Mouse (Mus musculus) stomach, embryonic 14.5 days (tissue): ENCODE measurements around the gene Nelfe. TPM values are rescaled to one million over a fixed set of nuclear protein-coding genes. Genes with fewer than 3 reads are reported as not detected.

ENCODE experiments used
- ATAC-seq: fragments of 200-750 bp; cut with Nextera tagmentation; 2 replicates; pipeline ENCODE4 v1.8.0; 2017; ENCODE audit warnings: low read depth, moderate TSS enrichment; ENCODE audit not compliant: insufficient number of reproducible peaks, insufficient read depth, low FRiP score
- H3K27ac ChIP-seq: fragments of 300-500 bp; sonication (generic); 2 replicates; pipeline ENCODE4 v1.5.1; 2014; ENCODE audit warnings: mild to moderate bottlenecking, low read length, moderate library complexity, mixed read lengths
- H3K27me3 ChIP-seq: fragments of 300-500 bp; sonication (generic); 2 replicates; pipeline ENCODE4 v1.6.1; 2014; ENCODE audit warnings: low read length, control low read depth, mixed read lengths; ENCODE audit not compliant: control insufficient read depth, insufficient read depth
- H3K36me3 ChIP-seq: fragments of 300-500 bp; sonication (generic); 2 replicates; pipeline ENCODE4 v1.6.1; 2014; ENCODE audit warnings: mild to moderate bottlenecking, control low read depth, low read length, moderate library complexity, mixed read lengths; ENCODE audit not compliant: control insufficient read depth, insufficient read depth
- H3K4me1 ChIP-seq: fragments of 300-500 bp; sonication (generic); 2 replicates; pipeline ENCODE4 v1.6.1; 2014; ENCODE audit warnings: low read length, control low read depth, mixed read lengths; ENCODE audit not compliant: control insufficient read depth, insufficient read depth
- H3K4me2 ChIP-seq: fragments of 300-500 bp; sonication (generic); replicated peaks from 2 replicates; pipeline ENCODE4 v1.6.1; 2014; ENCODE audit warnings: low read depth, low read length, control low read depth
- H3K4me3 ChIP-seq: fragments of 300-500 bp; sonication (generic); 2 replicates; pipeline ENCODE4 v1.5.1; 2014; ENCODE audit warnings: low read depth, low read length, control low read depth
- H3K9ac ChIP-seq: fragments of 300-500 bp; sonication (generic); replicated peaks from 2 replicates; pipeline ENCODE4 v1.6.1; 2014; ENCODE audit warnings: low read depth, mild to moderate bottlenecking, control low read depth, low read length, moderate library complexity, mixed read lengths
- H3K9me3 ChIP-seq: fragments of 300-500 bp; sonication (generic); 2 replicates; pipeline ENCODE4 v1.6.1; 2016; ENCODE audit warnings: low read depth, low read length, control low read depth; ENCODE audit not compliant: control insufficient read depth
- WGBS: fragments of 180-500 bp; shearing (Covaris S2); extraction: QIAGEN DNeasy Blood & Tissue Kit; methylation state at CpG from one replicate; pipeline ENCODE4 v1.1.7; 2014; 5-methylcytosine and 5-hydroxymethylcytosine counted together
- polyA plus RNA-seq: library from polyadenylated mRNA; unstranded; fragments of >200 nt; fragmentation: Nextera tagmentation; extraction: Ambion mirVana; gene quantifications from 2 replicates; pipeline ENCODE4 v1.2.1, GENCODE M21; 2014

Gene Nelfe
- polyA plus RNA-seq, 1 experiment from 2014 or later: 101 TPM

DNA sequence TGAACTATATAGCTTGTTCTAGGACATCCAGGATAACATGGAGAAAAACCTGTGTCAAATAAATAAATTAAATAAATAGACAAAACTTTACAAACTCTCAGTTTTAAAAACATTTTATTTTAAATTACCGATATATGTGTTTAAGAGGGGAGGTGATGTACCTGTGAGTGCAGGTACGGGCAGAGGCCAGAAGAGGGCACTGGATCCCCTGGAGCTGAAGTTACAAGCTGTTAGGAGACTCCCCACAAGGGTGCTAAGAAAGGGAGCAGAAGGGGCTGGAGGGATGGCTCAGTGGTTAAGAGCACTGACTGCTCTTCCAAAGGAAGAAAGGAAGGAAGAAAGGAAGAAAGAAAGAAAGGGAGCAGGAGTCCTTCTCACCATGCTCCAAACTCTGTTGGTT, 41.2 kb downstream of the Nelfe start:
- 97% methylated on average over 2 of the region's 2 CpGs for WGBS
- peaks cover 14% of the 10 kb centered on the region for H3K4me1 ChIP-seq
- no peak overlapping the region for H3K27ac ChIP-seq
- H3K4me2 ChIP-seq: no peak overlapping the region
- no peaks in the 10 kb centered on the region for H3K27me3 ChIP-seq
- no peak for ATAC-seq
- no peaks in the 10 kb centered on the region; the same call in 1 of the 2 replicates for H3K36me3 ChIP-seq
- H3K9me3 ChIP-seq: no peaks in the 10 kb centered on the region
- no peak overlapping the region for H3K9ac ChIP-seq
- H3K4me3 ChIP-seq: no peak overlapping the region

DNA sequence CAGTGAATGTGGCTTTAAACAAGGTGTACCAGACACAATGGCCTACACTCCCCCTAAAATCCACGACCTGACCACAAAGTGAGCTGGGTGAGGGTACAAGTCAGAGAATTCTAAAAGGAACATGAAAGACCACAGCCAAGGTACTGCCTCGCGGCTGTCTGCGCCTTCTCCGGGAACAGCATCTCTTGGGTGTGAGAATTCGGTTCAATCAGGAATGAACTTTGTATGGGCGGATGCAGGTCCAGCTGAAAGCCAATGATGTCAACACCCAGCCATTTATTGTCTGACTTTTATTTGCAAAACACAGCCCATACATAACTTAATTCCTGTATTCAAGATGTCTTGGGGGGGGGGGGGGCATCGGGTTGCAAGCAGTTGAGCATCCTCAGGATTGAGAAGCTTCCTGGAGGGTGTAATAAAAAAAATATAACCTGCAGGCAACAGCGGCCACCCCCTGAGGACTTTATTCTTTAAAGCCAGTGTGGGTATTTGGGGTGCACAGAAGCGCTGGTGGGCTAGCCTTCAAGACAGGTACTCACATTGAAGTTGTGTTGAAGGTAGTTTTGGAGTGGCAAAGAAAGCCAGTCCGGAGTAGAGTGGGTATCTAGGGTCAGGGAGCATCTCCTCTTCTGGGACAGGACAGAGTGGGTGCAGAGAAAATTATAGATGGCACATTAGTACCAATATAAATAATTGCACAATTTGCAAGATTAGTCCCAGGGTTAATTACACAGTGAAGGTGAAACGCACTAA, 43.1 kb downstream of the Nelfe start:
- H3K36me3 ChIP-seq: no peaks in the 10 kb centered on the region; the same call in 1 of the 2 replicates
- peaks cover 22% of the 10 kb centered on the region for H3K4me1 ChIP-seq
- peak overlapping the region; percentile 83 for H3K27ac ChIP-seq
- H3K4me3 ChIP-seq: 0 out of 2 replicates have a peak overlapping the region, but pooled peaks have one; percentile 82
- H3K27me3 ChIP-seq: no peaks in the 10 kb centered on the region
- no peak overlapping the region for H3K9ac ChIP-seq
- 74% methylated on average over 12 of the region's 12 CpGs for WGBS
- no peak for ATAC-seq
- no peaks in the 10 kb centered on the region for H3K9me3 ChIP-seq
- peak overlapping the region; percentile 84 for H3K4me2 ChIP-seq

DNA sequence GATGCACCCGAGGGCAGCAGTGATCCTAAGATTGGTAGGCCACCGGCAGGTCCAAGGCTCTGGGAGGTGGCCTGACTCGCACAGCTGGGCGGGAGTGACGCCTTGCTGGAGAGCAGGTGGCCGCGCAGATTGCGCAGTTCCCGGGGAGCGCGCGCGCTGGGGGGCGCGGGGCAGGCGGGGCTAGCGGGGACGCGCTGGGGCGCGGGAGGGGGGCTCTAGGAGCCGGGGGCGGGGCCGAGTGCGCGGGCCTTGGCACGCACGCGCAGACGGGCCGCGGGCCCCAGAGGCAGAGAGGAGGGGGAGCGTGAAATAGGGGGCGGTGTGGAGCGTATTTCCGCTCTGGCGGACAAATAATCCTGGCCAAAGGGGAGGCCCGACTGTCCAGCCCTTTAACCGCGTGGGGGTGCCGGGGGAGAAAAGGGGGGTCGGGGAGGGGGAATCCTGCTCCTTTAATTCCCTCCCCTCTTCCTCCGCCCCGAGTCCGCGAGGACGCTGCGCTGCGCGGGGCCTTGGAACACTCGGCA, 43.9 kb downstream of the Nelfe start:
- 1% methylated on average over 37 of the region's 51 CpGs for WGBS
- Histone ChIP-seq H3K4me3 (peak overlapping the region; percentile 82), H3K27ac (peak overlapping the region; percentile 92), H3K36me3 (no peaks in the 10 kb centered on the region; the same call in 1 of the 2 replicates), H3K4me1 (peaks cover 22% of the 10 kb centered on the region), H3K9me3 (no peaks in the 10 kb centered on the region), H3K27me3 (no peaks in the 10 kb centered on the region), H3K4me2 (peak overlapping the region; percentile 84), H3K9ac (peak overlapping the region; percentile 87)
- peak; percentile 92 for ATAC-seq

DNA sequence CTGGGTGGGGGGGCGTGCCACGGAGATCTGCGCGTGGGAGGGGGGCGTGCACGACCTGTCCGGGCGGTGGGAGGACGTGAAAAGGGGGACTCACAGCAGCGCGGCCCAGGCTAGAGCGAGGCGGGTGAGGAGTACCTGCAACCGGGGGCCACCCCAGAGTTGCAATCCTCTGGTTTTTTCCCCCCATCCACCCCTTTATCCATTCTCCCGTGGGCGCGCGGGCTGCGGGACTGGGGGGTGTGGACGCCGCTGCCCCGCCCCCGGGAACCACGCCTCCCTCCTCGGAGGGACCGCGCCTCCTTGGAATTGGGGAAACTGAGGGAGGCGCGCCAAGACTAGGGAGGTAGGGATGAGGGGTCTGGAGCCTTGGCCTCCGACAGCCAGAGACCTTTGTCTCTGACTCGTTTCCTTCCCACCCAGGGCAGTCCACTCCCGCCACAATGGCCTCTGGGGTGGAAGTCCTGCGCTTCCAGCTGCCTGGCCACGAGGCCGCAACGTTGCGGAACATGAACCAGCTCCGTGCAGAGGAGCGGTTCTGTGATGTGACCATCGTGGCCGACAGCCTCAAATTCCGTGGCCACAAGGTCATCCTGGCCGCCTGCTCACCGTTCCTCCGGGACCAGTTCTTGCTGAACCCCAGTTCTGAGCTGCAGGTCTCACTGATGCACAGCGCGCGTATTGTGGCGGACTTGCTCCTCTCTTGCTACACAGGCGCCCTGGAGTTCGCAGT, 44.8 kb downstream of the Nelfe start:
- Histone ChIP-seq H3K36me3 (no peaks in the 10 kb centered on the region; the same call in 1 of the 2 replicates), H3K4me1 (peaks cover 22% of the 10 kb centered on the region), H3K9me3 (no peaks in the 10 kb centered on the region), H3K9ac (peak overlapping the region; percentile 87), H3K27me3 (no peaks in the 10 kb centered on the region), H3K4me3 (peak overlapping the region; percentile 82), H3K27ac (peak overlapping the region; percentile 92), H3K4me2 (peak overlapping the region; percentile 84)
- 7% methylated on average over 38 of the region's 51 CpGs for WGBS
- peak; percentile 5; the same call in 1 of the 2 replicates for ATAC-seq

DNA sequence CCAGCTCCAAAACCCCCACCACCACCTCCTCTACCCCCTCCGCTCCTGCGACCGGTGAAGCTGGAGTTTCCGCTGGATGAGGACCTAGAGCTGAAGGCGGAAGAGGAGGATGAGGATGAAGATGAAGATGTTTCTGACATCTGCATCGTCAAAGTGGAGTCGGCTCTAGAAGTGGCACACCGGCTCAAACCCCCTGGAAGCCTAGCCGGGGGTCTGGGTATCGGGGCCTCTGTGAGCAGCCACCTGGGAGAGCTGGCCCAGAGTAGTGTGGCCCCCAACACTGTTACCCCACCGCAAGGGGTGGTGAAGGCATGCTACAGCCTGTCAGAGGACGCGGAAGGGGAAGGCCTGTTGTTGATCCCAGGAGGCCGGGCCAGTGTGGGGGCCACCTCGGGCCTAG, 45.5 kb downstream of the Nelfe start:
- WGBS: 87% methylated on average over 15 of the region's 15 CpGs
- Histone ChIP-seq H3K4me1 (peaks cover 27% of the 10 kb centered on the region), H3K27me3 (no peaks in the 10 kb centered on the region), H3K9ac (no peak overlapping the region), H3K9me3 (no peaks in the 10 kb centered on the region), H3K36me3 (no peaks in the 10 kb centered on the region; the same call in 1 of the 2 replicates), H3K4me2 (peak overlapping the region; percentile 84), H3K27ac (peak overlapping the region; percentile 92; the same call in 1 of the 2 replicates), H3K4me3 (peak overlapping the region; percentile 82)
- no peak for ATAC-seq

DNA sequence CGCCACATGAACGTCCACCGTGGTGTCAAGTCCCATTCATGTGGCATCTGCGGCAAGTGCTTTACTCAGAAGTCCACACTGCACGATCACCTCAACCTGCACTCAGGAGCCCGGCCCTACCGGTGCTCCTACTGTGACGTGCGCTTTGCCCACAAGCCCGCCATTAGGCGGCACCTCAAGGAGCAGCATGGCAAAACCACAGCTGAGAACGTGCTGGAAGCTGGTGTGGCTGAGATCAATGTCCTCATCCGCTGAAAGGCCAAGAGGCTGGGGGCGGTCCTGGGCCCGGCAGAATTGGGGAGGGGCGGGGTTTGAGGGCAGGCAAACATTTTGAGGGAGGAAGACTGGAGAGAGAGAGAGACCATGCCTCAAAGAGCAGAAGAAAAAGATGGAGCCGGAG, 46.2 kb downstream of the Nelfe start:
- Histone ChIP-seq H3K27ac (no peak overlapping the region), H3K9ac (no peak overlapping the region), H3K4me2 (no peak overlapping the region)

DNA sequence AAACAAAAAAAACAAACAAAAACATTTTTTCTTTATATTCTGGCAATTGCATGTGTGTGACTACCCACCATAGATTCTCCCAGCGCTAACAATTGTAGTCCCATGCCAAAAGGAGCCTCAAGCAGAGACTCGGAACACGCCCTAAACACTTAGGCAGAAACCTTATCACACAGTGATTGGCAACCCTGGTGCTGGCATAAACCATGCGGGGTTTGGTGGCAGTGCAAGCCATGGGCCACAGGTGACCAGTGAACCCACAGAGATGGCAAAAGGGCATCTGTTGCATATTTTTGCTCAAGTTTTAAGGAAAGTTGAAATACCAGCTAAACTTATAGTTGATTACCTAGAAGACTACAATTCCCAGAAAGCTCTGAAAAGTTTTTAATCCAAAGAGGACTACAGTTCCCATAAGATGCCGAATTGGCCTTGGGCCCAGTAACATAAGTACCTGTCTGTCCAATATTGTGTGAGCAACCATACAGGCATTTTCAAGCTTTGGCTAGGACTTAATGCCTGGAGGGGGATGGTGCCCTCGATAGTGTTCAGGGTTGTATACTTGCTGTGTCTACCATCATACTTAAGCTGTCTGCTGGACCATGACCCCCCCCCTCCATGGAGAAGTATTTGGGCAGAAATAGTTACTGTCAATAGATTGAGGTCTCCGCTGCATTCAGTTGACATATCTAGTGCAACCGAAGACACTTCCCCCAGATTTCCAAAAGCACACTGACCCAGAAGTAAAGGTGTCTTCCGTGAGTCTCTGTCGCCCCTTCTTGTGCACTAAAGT, 47.4 kb downstream of the Nelfe start:
- peak overlapping the region; percentile 80 for H3K4me2 ChIP-seq
- peaks cover 10% of the 10 kb centered on the region for H3K36me3 ChIP-seq
- ATAC-seq: no peak
- H3K9ac ChIP-seq: peak overlapping the region; percentile 96
- peaks cover 27% of the 10 kb centered on the region for H3K4me1 ChIP-seq
- peak overlapping the region; percentile 61 for H3K4me3 ChIP-seq
- H3K27me3 ChIP-seq: no peaks in the 10 kb centered on the region
- peak overlapping the region; percentile 98 for H3K27ac ChIP-seq
- H3K9me3 ChIP-seq: no peaks in the 10 kb centered on the region
- WGBS: 16% methylated on average over 10 of the region's 10 CpGs

More for the DNA sequence above, 46.2 kb downstream of the Nelfe start:
- H3K36me3 ChIP-seq: peaks cover 4% of the 10 kb centered on the region
- peaks cover 27% of the 10 kb centered on the region for H3K4me1 ChIP-seq
- ATAC-seq: no peak
- WGBS: 80% methylated on average over 17 of the region's 17 CpGs
- H3K4me3 ChIP-seq: no peak overlapping the region
- no peaks in the 10 kb centered on the region for H3K27me3 ChIP-seq
- no peaks in the 10 kb centered on the region for H3K9me3 ChIP-seq

DNA sequence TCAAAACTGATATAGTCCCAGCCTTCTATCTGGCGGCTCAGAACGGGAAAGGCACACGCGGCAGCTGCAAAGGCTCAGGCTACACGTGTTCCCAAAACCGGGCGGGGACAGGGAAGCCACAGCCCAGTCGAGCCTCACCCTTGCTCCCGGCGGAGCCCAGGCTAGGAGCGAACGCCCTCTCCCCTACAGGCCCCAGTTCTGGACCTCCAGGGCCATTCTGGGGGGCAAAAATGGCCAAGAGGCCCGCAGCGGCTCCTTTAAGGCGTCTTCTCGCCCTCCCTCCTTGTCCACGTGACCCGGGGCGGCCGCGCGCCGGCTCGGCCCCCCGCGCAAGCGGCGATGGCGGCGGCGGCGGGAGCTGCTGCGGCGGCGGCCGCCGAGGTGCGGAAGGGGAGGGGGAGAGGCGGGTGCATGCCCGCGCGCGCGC, 48.0 kb downstream of the Nelfe start, which contains the start of the genes C2 and Ehmt2:
C2 (minus strand) TSS at position 106 of the 427 bp plus-strand sequence.
Ehmt2 (plus strand) TSS at position 310 of the 427 bp plus-strand sequence.
- Histone ChIP-seq H3K27me3 (no peaks in the 10 kb centered on the region), H3K9me3 (no peaks in the 10 kb centered on the region), H3K9ac (peak within 1 kb of the TSS; percentile 96), H3K36me3 (peaks cover 16% of the 10 kb centered on the region), H3K4me2 (peak within 1 kb of the TSS; percentile 80), H3K4me3 (peak within 1 kb of the TSS; percentile 61), H3K27ac (peak within 1 kb of the TSS; percentile 98), H3K4me1 (peaks cover 27% of the 10 kb centered on the region)
- peak; percentile 33 for ATAC-seq
- 0% methylated on average over 18 of the region's 44 CpGs for WGBS
